8 mouse cellular contexts compared by ENCODE assay signal in the genomic region with DNA sequence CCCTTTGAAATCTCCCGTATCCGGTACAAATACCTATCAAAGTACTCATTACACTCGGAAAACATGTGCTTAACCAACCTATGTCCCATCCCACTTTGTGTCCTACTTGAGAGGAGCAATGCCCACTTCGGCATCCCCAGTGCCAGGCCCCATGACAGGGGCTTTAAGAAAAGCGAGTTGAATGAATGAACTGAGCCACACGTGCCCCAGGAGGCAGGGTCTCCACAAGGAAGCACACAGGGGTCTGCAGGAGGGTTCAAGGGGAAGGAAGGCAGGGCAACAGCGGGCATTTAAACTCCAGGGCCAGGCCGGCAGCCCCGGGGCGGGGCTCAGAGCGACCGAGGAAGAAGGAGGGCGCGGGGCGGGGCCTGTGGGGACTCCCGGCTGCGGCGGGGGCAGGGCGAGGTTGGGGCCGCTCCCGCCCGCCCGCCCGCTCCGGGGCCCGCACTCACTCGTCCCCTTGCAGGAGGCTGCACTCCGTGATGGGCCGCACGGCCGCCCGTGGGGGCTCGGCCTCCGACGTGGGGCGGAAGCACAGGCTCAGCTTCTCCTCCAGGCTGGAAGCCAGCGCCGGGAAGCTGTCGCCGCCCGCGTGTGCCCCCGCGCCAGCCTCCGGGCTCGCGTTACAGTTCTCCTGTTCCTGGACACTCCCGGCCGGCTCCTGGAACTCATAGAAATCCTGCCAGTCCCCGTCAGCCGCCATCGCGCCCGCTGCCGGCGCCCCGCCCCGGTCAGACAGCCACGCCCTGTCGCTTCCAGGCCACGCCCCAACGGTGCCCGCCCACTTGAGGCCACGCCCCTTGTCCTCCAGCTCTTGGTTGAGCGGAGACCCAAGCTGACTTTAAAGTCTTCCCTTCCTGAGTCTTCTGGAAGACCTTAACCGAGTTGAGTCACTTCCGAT. TPM values are rescaled to one million over a fixed set of nuclear protein-coding genes. Genes with fewer than 3 reads are reported as not detected.
DNase-seq lines count a peak whose midpoint lies in the region; ATAC-seq and TF ChIP-seq lines count a peak whose summit lies in the region.

Gene Fez2, minus strand, starts transcription at position 772 of the 901 bp plus-strand sequence.

- H3K9ac ChIP-seq in ES-E14 (ENCODE audit: insufficient read depth, low read depth, low read length, poor library complexity, severe bottlenecking): peak within 1 kb of the TSS; percentile 98
- peak within 1 kb of the TSS; percentile 83 for H3K9ac ChIP-seq in forebrain, postnatal 0 days
- peak within 1 kb of the TSS; percentile 81 for H3K9ac ChIP-seq in lung, embryonic 15.5 days

- WGBS in forebrain, postnatal 0 days: 6% methylated on average over 66 of the region's 67 CpGs
- WGBS in lung, embryonic 15.5 days: under 1% methylated on average over 48 of the region's 67 CpGs

- no peaks in the 10 kb centered on the region for H3K36me3 ChIP-seq in ES-E14 (ENCODE audit: control insufficient read depth, insufficient read depth, low read length, poor library complexity, severe bottlenecking)
- no peaks in the 10 kb centered on the region for H3K36me3 ChIP-seq in forebrain, postnatal 0 days (ENCODE audit: insufficient read depth)
- H3K36me3 ChIP-seq in lung, embryonic 15.5 days: no peaks in the 10 kb centered on the region

- H3K27ac ChIP-seq in ES-E14 (ENCODE audit: insufficient read depth, low read depth, low read length, poor library complexity, severe bottlenecking): peak within 1 kb of the TSS; percentile 85
- peak within 1 kb of the TSS; percentile 68 for H3K27ac ChIP-seq in forebrain, postnatal 0 days (ENCODE audit: low read depth, low read length)
- peak within 1 kb of the TSS; percentile 95 for H3K27ac ChIP-seq in lung, embryonic 15.5 days

- peak; percentile 90 for ATAC-seq in forebrain, postnatal 0 days
- ATAC-seq in lung, embryonic 15.5 days (ENCODE audit: borderline replicate concordance, extremely low read depth, low FRiP score, low TSS enrichment): peak; percentile 96

- peak; percentile 68 for DNase-seq in ES-E14 (ENCODE audit: low read depth, low spot score)
- DNase-seq in cerebellum, adult 18-20 months: peak; percentile 89 to 95
- DNase-seq in forebrain, postnatal 0 days: peak; percentile 75
- DNase-seq in heart, postnatal 4 days: peak; percentile 98
- DNase-seq in layer of hippocampus, adult 8-10 months (ENCODE audit: low spot score in 2 of 2): peak; percentile 82 to 89
- peak; percentile 85 for DNase-seq in ovary, adult 18-20 months (ENCODE audit: low spot score)
- peak; percentile 85 for DNase-seq in thymus, postnatal 0 days (ENCODE audit: low spot score)

- peak within 1 kb of the TSS; percentile 77 for H3K4me2 ChIP-seq in forebrain, postnatal 0 days (ENCODE audit: low read depth)
- peak within 1 kb of the TSS; percentile 63 for H3K4me2 ChIP-seq in lung, embryonic 15.5 days

- in situ Hi-C loops in ES-E14 (cut with MboI; ENCODE audit: low sequenced_read_pairs in 2 of 2, unreplicated experiment in 2 of 2): no loop called here

- H3K9me3 ChIP-seq in ES-E14 (ENCODE audit: control insufficient read depth, insufficient read depth, low read depth, low read length): no peaks in the 10 kb centered on the region
- no peaks in the 10 kb centered on the region for H3K9me3 ChIP-seq in forebrain, postnatal 0 days (ENCODE audit: low read length)
- H3K9me3 ChIP-seq in lung, embryonic 15.5 days: no peaks in the 10 kb centered on the region

- H3K4me3 ChIP-seq in ES-E14 (ENCODE audit: insufficient read depth in 1 of 2, low read depth in 1 of 2, low read length in 2 of 2, poor library complexity in 1 of 2, severe bottlenecking in 1 of 2): peak within 1 kb of the TSS; percentile 98 to 99
- peak within 1 kb of the TSS; percentile 73 for H3K4me3 ChIP-seq in forebrain, postnatal 0 days (ENCODE audit: low read depth, low read length)
- peak within 1 kb of the TSS; percentile 77 for H3K4me3 ChIP-seq in lung, embryonic 15.5 days

- H3K4me1 ChIP-seq in ES-E14 (ENCODE audit: control insufficient read depth in 2 of 2, insufficient read depth in 2 of 2, low read length in 2 of 2, poor library complexity in 1 of 2): no peaks in the 10 kb centered on the region
- no peaks in the 10 kb centered on the region; the same call in 1 of the 2 replicates for H3K4me1 ChIP-seq in forebrain, postnatal 0 days (ENCODE audit: insufficient read depth)
- H3K4me1 ChIP-seq in lung, embryonic 15.5 days: peaks cover 10% of the 10 kb centered on the region

- no peaks in the 10 kb centered on the region for H3K27me3 ChIP-seq in forebrain, postnatal 0 days (ENCODE audit: insufficient read depth, low read length)
- H3K27me3 ChIP-seq in lung, embryonic 15.5 days: no peaks in the 10 kb centered on the region

- TF ChIP-seq CTCF in forebrain, postnatal 0 days (IDR thresholded peaks at IDR 0.05; ENCODE audit: low read depth): no peak

TF ChIP-seq in ES-E14, 5 proteins besides CTCF, POLR2A, EP300 and RAD21:
- TF ChIP-seq CHD2 (IDR thresholded peaks at IDR 0.05; ENCODE audit: low read depth, low read length): no peak
- no peak for TF ChIP-seq HCFC1 (IDR thresholded peaks at IDR 0.05; ENCODE audit: borderline replicate concordance, insufficient read depth, low read length)
- no peak for TF ChIP-seq MAFK (IDR thresholded peaks at IDR 0.05; ENCODE audit: insufficient read depth, low read depth, low read length)
- no peak for TF ChIP-seq ZNF384 (IDR thresholded peaks at IDR 0.05; ENCODE audit: low read depth, low read length)
- no peak for TF ChIP-seq ZC3H11A (IDR thresholded peaks at IDR 0.05; ENCODE audit: borderline replicate concordance, low read depth, low read length)

RNA-seq across cellular contexts. Expression of gene Fez2, which starts in this region (rescaled TPM):
- total RNA-seq in ES-E14 (2012; rRNA removed): 16.5 and 38.2 TPM in 2 replicates
- total RNA-seq in forebrain, postnatal 0 days (2014; rRNA removed): 56.0 and 57.9 TPM in 2 replicates
- polyA plus RNA-seq in forebrain, postnatal 0 days (2015; fragmentation: Nextera tagmentation; extraction: Ambion mirVana): 64.8 and 65.9 TPM in 2 replicates
- total RNA-seq in heart, postnatal 4 days (2021): 10 to 100 TPM; 81.9 to 84.0 TPM
- total RNA-seq in layer of hippocampus, adult 8-10 months (2022): 10 to 100 TPM; 34.4 to 40.9 (median 36.8) TPM
- polyA plus RNA-seq in lung, embryonic 15.5 days (2015; fragmentation: Nextera tagmentation; extraction: Ambion mirVana): 37.8 and 41.6 TPM in 2 replicates
- polyA plus RNA-seq in thymus, postnatal 0 days (2015; fragmentation: Nextera tagmentation; extraction: Ambion mirVana): 21.2 and 21.3 TPM in 2 replicates

Comparison
In these comparisons a context has a peak if more than half of its experiments do, and no peak if none do; other contexts are left out.
1. Peak in every context shown above with its lines: DNase-seq, ATAC-seq, H3K4me3 ChIP-seq and H3K27ac ChIP-seq.